Mouse (Mus musculus): Measurements from ENCODE around the gene Efcab3. TPM values are rescaled to one million over a fixed set of nuclear protein-coding genes. Genes with fewer than 3 reads are reported as not detected.

The Efcab3 gene
- polyA plus RNA-seq, 1 experiment from 2014 or later = 0.32 TPM

DNA sequence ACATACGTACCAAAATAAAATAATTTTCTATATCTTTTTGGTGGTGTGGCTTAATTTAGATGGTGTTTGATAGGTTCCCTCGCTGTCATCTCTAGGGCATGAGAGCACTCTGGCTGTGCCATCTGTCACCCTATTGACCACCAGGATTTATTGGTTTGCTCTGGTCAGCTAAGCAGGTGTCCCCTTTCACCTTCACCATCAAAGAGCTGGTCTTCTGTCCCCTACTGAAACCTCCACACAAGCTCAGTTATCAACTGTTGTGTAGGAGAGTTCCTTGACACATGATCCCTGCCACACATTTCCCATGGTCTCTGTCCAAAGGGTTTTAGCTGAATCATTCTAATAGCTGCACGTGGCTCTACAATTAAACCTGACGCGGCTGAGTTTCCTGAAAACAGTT is 77.7 kb downstream of the Efcab3 start:
- Histone ChIP-seq H3K27me3 (replicated peaks; ENCODE audit: control insufficient read depth, insufficient read depth, low read length) (no peaks in the 10 kb centered on the region), H3K4me2 (no peak overlapping the region), H3K36me3 (ENCODE audit: control insufficient read depth, insufficient read depth, low read length) (peaks cover 37% of the 10 kb centered on the region), H3K9me3 (ENCODE audit: control insufficient read depth, low read length) (no peaks in the 10 kb centered on the region), H3K4me1 (replicated peaks; ENCODE audit: control insufficient read depth, insufficient read depth, low read length) (peaks cover 9% of the 10 kb centered on the region), H3K9ac (ENCODE audit: low read depth, low read length) (no peak overlapping the region), H3K27ac (ENCODE audit: low read depth, low read length) (no peak overlapping the region), H3K4me3 (ENCODE audit: low read depth, low read length) (no peak overlapping the region)
- DNase-seq (ENCODE audit: low spot score) (no peak), ATAC-seq (replicated peaks; ENCODE audit: low FRiP score) (no peak)
- WGBS = 90% methylated on average over 5 of the region's 5 CpGs

DNA sequence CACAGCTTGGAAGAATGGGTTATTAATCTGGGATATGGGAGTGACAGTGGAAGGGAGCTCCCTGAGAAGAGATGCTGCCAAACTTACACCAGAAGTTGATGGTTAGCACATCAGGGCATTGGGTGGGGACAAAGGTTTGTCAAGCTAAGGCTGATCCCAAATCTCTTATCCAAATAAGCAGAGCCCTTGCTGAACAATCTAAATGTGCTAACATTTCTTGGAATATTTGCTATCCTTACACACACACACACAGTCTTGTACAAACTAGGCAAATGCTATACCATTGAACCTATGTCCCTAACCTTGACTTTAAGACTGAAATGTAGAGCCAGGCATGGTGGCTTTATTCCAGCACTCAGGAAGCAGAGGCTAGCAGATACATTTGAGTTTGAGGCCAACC is 80.2 kb downstream of the Efcab3 start:
- Histone ChIP-seq H3K9ac (ENCODE audit: low read depth, low read length) (no peak overlapping the region), H3K4me1 (replicated peaks; ENCODE audit: control insufficient read depth, insufficient read depth, low read length) (peaks cover 5% of the 10 kb centered on the region), H3K4me3 (ENCODE audit: low read depth, low read length) (no peak overlapping the region), H3K4me2 (no peak overlapping the region), H3K9me3 (ENCODE audit: control insufficient read depth, low read length) (no peaks in the 10 kb centered on the region), H3K27me3 (replicated peaks; ENCODE audit: control insufficient read depth, insufficient read depth, low read length) (no peaks in the 10 kb centered on the region), H3K36me3 (ENCODE audit: control insufficient read depth, insufficient read depth, low read length) (peaks cover 19% of the 10 kb centered on the region), H3K27ac (ENCODE audit: low read depth, low read length) (peak overlapping the region; percentile 1; the same call in 1 of the 2 replicates)
- ATAC-seq (replicated peaks; ENCODE audit: low FRiP score) (peak; percentile 77), DNase-seq (ENCODE audit: low spot score) (no peak)

DNA sequence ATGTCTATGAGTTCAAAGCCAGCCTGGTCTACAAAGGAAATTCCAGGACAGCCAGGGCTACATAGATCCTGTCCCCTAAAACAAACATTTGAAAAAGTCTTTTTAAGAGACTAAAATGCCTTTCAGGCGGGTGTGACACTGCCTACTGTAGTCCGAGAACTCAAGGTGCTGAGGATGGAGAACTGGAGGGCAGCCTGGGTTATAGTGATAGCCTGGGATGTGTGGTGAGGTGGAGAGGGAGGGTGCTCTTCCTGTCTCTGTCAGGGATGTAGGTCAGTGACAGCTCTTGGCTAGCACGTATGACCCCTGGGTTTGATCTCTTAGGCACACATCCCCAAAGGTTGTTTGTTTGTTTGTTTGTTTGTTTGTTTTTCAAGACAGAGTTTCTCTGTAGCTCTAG is 80.7 kb downstream of the Efcab3 start:
- Histone ChIP-seq H3K27me3 (replicated peaks; ENCODE audit: control insufficient read depth, insufficient read depth, low read length) (no peaks in the 10 kb centered on the region), H3K9ac (ENCODE audit: low read depth, low read length) (no peak overlapping the region), H3K27ac (ENCODE audit: low read depth, low read length) (peak overlapping the region; percentile 1; the same call in 1 of the 2 replicates), H3K36me3 (ENCODE audit: control insufficient read depth, insufficient read depth, low read length) (peaks cover 16% of the 10 kb centered on the region), H3K4me2 (no peak overlapping the region), H3K9me3 (ENCODE audit: control insufficient read depth, low read length) (no peaks in the 10 kb centered on the region), H3K4me3 (ENCODE audit: low read depth, low read length) (no peak overlapping the region), H3K4me1 (replicated peaks; ENCODE audit: control insufficient read depth, insufficient read depth, low read length) (peaks cover 5% of the 10 kb centered on the region)
- WGBS = 63% methylated on average over 3 of the region's 3 CpGs
- no peak for DNase-seq (ENCODE audit: low spot score)
- ATAC-seq (replicated peaks; ENCODE audit: low FRiP score) = peak; percentile 69

DNA sequence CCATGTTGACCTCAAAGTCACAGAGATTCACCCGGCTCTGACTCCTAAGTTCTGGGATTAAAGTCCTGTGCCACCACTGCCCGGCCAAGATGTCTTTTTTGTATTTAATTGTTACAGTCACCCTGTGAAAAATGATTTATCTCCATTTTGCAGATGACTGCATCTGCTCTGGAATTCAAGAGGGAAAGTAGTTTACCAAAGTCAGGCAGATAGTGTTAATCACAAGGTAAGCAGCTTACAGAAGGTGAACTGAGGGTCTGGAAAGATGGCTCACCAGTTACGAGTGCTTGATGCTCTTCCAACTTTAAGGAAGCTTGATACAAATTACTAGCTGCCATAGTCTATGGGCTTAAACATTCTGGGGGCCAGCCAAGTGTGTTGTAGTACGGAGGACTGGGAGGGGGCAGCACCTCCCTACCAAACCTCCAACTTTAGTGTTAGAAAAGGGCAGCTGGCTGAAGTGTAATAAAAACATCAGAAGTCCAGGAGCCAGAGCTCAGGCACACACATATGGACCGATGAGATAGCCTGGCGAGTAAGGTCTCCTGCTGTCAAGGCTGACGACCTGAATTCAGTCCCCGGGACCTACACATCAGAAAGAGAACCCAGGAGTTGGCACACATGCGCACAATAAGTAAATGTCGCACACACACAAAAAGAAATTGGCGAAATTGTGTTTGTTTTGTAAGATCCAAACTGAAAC is 81.3 kb downstream of the Efcab3 start:
- H3K4me2 ChIP-seq = no peak overlapping the region
- no peak for DNase-seq (ENCODE audit: low spot score)
- peak; percentile 34 for ATAC-seq (replicated peaks; ENCODE audit: low FRiP score)
- H3K4me3 ChIP-seq (ENCODE audit: low read depth, low read length) = no peak overlapping the region
- no peaks in the 10 kb centered on the region for H3K27me3 ChIP-seq (replicated peaks; ENCODE audit: control insufficient read depth, insufficient read depth, low read length)
- H3K9me3 ChIP-seq (ENCODE audit: control insufficient read depth, low read length) = no peaks in the 10 kb centered on the region
- no peak overlapping the region for H3K9ac ChIP-seq (ENCODE audit: low read depth, low read length)
- peaks cover 11% of the 10 kb centered on the region for H3K36me3 ChIP-seq (ENCODE audit: control insufficient read depth, insufficient read depth, low read length)
- WGBS = 70% methylated on average over 11 of the region's 11 CpGs
- peaks cover 9% of the 10 kb centered on the region for H3K4me1 ChIP-seq (replicated peaks; ENCODE audit: control insufficient read depth, insufficient read depth, low read length)
- peak overlapping the region; percentile 1; the same call in 1 of the 2 replicates for H3K27ac ChIP-seq (ENCODE audit: low read depth, low read length)

- Histone ChIP-seq H3K36me3 (ENCODE audit: control insufficient read depth, insufficient read depth, low read length) (peaks cover 7% of the 10 kb centered on the region), H3K4me3 (ENCODE audit: low read depth, low read length) (no peak overlapping the region), H3K27ac (ENCODE audit: low read depth, low read length) (0 out of 2 replicates have a peak overlapping the region, but pooled peaks have one; percentile 1), H3K4me1 (replicated peaks; ENCODE audit: control insufficient read depth, insufficient read depth, low read length) (peaks cover 13% of the 10 kb centered on the region), H3K9me3 (ENCODE audit: control insufficient read depth, low read length) (no peaks in the 10 kb centered on the region), H3K9ac (ENCODE audit: low read depth, low read length) (no peak overlapping the region), H3K27me3 (replicated peaks; ENCODE audit: control insufficient read depth, insufficient read depth, low read length) (no peaks in the 10 kb centered on the region), H3K4me2 (no peak overlapping the region)
- ATAC-seq (replicated peaks; ENCODE audit: low FRiP score) = no peak
- WGBS = 88% methylated on average over 10 of the region's 10 CpGs
- DNase-seq (ENCODE audit: low spot score) = no peak
These were observed 81.8 kb downstream of the Efcab3 start for GRCm38 (mm10) chr11:105145211-105145610.

GRCm38 (mm10) chr11:105146593-105146992 is 83.2 kb downstream of the Efcab3 start, which contains the start of gene Gm10842:
Gene Gm10842, plus strand, starts transcription at chr11:105146893.
- WGBS = 74% methylated on average over 3 of the region's 3 CpGs
- H3K36me3 ChIP-seq (ENCODE audit: control insufficient read depth, insufficient read depth, low read length) = no peaks in the 10 kb centered on the region
- no peak within 1 kb of the TSS for H3K4me3 ChIP-seq (ENCODE audit: low read depth, low read length)
- DNase-seq (ENCODE audit: low spot score) = no peak
- H3K27ac ChIP-seq (ENCODE audit: low read depth, low read length) = no peak within 1 kb of the TSS
- no peaks in the 10 kb centered on the region for H3K27me3 ChIP-seq (replicated peaks; ENCODE audit: control insufficient read depth, insufficient read depth, low read length)
- H3K4me1 ChIP-seq (replicated peaks; ENCODE audit: control insufficient read depth, insufficient read depth, low read length) = peaks cover 24% of the 10 kb centered on the region
- no peak for ATAC-seq (replicated peaks; ENCODE audit: low FRiP score)
- H3K9me3 ChIP-seq (ENCODE audit: control insufficient read depth, low read length) = no peaks in the 10 kb centered on the region
- no peak within 1 kb of the TSS; the same call in 1 of the 2 replicates for H3K9ac ChIP-seq (ENCODE audit: low read depth, low read length)
- no peak within 1 kb of the TSS for H3K4me2 ChIP-seq

GRCm38 (mm10) chr11:105149353-105149752 is 86.0 kb downstream of the Efcab3 start:
- DNase-seq (ENCODE audit: low spot score) (no peak), ATAC-seq (replicated peaks; ENCODE audit: low FRiP score) (no peak)
- H3K4me2 ChIP-seq = no peak overlapping the region
- no peak overlapping the region for H3K4me3 ChIP-seq (ENCODE audit: low read depth, low read length)
- H3K9me3 ChIP-seq (ENCODE audit: control insufficient read depth, low read length) = no peaks in the 10 kb centered on the region
- no peaks in the 10 kb centered on the region for H3K36me3 ChIP-seq (ENCODE audit: control insufficient read depth, insufficient read depth, low read length)
- WGBS = 50% methylated on average over 3 of the region's 3 CpGs
- no peaks in the 10 kb centered on the region for H3K27me3 ChIP-seq (replicated peaks; ENCODE audit: control insufficient read depth, insufficient read depth, low read length)
- H3K27ac ChIP-seq (ENCODE audit: low read depth, low read length) = peak overlapping the region; percentile 70; the same call in 1 of the 2 replicates
- H3K4me1 ChIP-seq (replicated peaks; ENCODE audit: control insufficient read depth, insufficient read depth, low read length) = peaks cover 40% of the 10 kb centered on the region
- no peak overlapping the region for H3K9ac ChIP-seq (ENCODE audit: low read depth, low read length)

DNA sequence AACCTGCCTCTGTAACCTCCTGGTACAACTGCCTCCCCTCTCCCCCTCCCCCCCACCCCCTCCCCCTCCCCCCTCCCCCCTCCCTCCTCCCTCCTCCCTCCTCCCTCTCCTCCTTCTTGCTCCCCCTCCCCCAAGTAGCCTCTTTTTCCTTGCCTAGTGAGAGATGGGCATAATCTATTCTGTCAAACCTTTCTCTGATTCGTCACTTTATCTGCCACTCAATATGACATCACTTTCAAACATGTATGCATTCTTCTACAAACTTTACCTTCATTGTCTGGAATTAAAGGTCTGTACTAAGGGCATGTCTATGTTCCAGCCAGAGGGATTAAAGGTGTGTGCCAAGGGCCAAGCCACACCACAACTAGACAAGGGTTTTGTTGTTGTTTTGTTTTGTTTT is 86.4 kb downstream of the Efcab3 start:
- 64% methylated on average over 1 of the region's 1 CpGs for WGBS
- H3K9ac ChIP-seq (ENCODE audit: low read depth, low read length) = no peak overlapping the region; the same call in 1 of the 2 replicates
- no peaks in the 10 kb centered on the region for H3K36me3 ChIP-seq (ENCODE audit: control insufficient read depth, insufficient read depth, low read length)
- no peak overlapping the region for H3K4me3 ChIP-seq (ENCODE audit: low read depth, low read length)
- peak overlapping the region; percentile 70 for H3K27ac ChIP-seq (ENCODE audit: low read depth, low read length)
- H3K9me3 ChIP-seq (ENCODE audit: control insufficient read depth, low read length) = no peaks in the 10 kb centered on the region
- H3K27me3 ChIP-seq (replicated peaks; ENCODE audit: control insufficient read depth, insufficient read depth, low read length) = no peaks in the 10 kb centered on the region; the same call in 1 of the 2 replicates
- DNase-seq (ENCODE audit: low spot score) (no peak), ATAC-seq (replicated peaks; ENCODE audit: low FRiP score) (no peak)
- H3K4me1 ChIP-seq (replicated peaks; ENCODE audit: control insufficient read depth, insufficient read depth, low read length) = peaks cover 40% of the 10 kb centered on the region
- no peak overlapping the region for H3K4me2 ChIP-seq

GRCm38 (mm10) chr11:105150691-105151090 is 87.3 kb downstream of the Efcab3 start:
- no peak for DNase-seq (ENCODE audit: low spot score)
- ATAC-seq (replicated peaks; ENCODE audit: low FRiP score) = no peak
- Histone ChIP-seq H3K27ac (ENCODE audit: low read depth, low read length) (no peak overlapping the region), H3K9me3 (ENCODE audit: control insufficient read depth, low read length) (no peaks in the 10 kb centered on the region), H3K27me3 (replicated peaks; ENCODE audit: control insufficient read depth, insufficient read depth, low read length) (no peaks in the 10 kb centered on the region; the same call in 1 of the 2 replicates), H3K9ac (ENCODE audit: low read depth, low read length) (0 out of 2 replicates have a peak overlapping the region, but pooled peaks have one; percentile 39), H3K4me2 (peak overlapping the region; percentile 38; the same call in 1 of the 2 replicates), H3K4me3 (ENCODE audit: low read depth, low read length) (no peak overlapping the region), H3K4me1 (replicated peaks; ENCODE audit: control insufficient read depth, insufficient read depth, low read length) (peaks cover 40% of the 10 kb centered on the region), H3K36me3 (ENCODE audit: control insufficient read depth, insufficient read depth, low read length) (no peaks in the 10 kb centered on the region)
- 64% methylated on average over 4 of the region's 4 CpGs for WGBS

Data from liver, embryonic 11.5 days (tissue).